Mouse (Mus musculus) left cerebral cortex, postnatal 4 days (tissue): ENCODE measurements around the gene Nxph4. TPM values are rescaled to one million over a fixed set of nuclear protein-coding genes. Genes with fewer than 3 reads are reported as not detected.

Experiments used
- DNase-seq: peaks from one replicate; pipeline ENCODE4 v3.0.0-alpha.2; 2022
- intact Hi-C: fragments of 180-260 bp; cut with DNase I; formaldehyde crosslinking; loops from one replicate; pipeline ENCODE4 v1.15.1; 2025
- total RNA-seq, 2 experiments: library from RNA; stranded (reverse); gene quantifications; 2 replicates each; pipeline ENCODE4 v1.2.3; 2021

Gene Nxph4
- total RNA-seq, 2 experiments from 2014 or later, result 12.9 to 14.4 TPM

DNA sequence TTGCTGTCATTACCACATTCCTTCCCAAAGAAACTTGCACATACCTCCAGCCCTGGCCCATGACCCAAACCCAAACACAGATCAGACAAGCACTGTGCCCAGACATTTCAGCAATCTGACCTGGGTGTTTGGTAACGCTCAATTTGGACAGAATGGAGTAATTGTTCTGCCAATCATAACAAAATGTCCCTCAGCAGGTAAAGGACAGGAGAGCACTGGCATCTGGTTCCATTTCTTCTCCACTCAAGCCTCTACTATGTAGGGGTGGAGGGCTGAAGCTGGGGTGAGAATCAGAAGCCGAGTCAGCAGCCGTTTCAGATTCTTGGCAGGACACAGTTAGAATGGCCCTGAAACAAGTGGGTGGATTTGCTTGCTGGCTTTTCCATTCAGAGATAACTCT is 42.2 kb downstream of the Nxph4 start:
- intact Hi-C loops, result no loop called here
- DNase-seq, result no peak

DNA sequence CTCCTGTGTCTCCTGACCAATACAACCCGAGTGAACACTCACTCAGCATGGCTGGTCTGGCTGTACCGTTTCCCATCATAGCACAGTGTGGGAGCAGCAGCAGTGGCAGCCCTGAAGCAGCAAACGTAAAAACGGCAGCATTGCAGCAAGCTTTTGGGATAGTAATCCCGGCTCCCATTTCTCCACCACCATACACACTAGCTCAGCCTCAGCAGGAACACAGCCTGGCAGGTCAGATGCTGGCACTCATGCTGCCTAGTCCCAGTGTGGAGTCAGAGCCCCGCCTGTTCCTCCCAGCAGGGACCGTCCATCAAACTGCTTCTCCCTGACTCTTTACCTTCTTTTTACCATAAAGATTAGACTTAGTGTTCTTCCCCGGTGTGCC is 43.2 kb downstream of the Nxph4 start:
- DNase-seq, result no peak
- intact Hi-C loops, result no loop called here

DNA sequence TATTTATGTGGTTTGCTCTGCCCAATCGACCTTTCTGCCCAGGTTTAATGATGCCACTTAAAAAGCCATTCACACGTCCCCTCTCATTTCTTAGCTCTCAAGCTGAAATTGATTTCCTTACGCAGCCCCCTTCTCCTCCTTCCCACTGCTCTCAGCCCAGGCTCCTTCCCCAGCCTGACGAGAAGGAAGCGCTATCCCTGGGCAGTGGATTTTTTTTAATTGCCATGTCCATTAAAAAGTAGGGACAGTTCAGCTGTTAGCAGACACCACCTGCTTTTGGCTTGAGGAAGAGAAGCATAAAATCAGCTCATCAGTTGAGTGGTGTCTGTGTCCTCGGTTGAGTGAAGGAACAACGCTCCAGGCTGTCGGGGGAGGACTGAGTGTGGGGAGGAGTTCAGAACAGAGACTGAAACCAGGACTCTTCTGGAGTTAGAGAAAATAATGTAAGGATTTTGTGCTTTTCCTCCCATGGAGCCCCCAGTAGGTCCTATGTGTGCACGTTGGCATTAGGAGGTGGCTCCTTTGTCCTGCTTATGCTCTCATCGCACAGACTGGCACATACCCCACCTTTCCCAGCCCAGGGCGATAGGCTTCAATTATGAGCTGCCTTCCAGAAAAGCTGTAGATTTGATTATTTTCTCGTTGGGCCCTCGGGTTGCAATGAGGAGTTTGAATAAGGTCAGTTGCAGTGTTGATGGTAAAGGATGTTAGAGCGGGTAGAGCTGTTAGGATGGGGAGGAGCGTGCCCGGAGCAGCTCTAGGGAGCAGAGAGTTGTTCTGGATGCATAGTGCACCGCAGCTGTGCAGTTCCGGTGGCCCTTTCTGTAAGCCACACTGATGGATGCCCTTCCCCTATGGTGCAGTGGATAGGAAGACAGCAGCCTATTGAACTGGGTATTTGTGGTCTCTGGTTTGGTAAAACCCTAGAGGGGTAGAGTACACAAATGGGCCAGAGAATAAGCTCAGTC is 43.9 kb downstream of the Nxph4 start:
- intact Hi-C loops, result no loop called here
- no peak for DNase-seq

DNA sequence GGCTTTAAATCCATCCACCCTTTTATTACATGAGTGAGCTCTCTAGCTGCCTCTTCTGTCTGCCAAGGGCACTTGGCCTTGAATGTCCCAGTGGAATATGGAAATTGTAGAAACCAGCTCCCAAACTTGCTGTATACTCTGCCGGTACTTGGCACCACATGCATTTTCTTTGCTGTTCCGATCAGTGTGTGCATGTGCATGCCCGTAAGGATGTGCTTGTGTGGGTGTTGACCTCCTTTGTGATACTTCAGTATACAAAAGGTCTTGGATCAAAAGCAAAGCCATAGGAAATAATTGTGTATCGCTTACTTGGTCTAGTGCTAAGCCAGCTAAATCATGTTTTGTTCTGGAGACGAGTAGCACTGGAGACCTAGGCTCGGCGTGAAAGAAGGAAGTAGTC is 45.5 kb downstream of the Nxph4 start:
- DNase-seq, result no peak
- intact Hi-C loops, result no loop called here

DNA sequence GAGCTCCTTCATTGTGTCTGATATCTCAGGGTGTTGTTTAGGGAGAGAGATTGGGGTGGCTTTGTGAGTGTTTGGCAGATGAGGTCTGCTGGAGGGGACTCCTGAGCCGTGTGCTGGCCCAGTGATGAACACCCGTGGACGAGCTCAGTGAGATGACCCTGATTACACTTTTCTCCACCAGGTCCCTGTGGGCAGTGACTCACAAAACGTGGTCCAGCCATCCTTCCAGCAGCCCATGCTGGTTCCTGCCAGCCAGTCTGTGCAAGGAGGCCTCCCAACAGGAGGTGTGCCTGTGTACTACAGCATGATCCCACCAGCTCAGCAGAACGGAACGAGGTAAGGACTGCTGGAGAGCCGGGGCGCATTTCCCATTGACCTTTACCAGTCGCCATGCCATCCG is 49.1 kb downstream of the Nxph4 start:
- intact Hi-C loops, result no loop called here
- DNase-seq, result no peak

DNA sequence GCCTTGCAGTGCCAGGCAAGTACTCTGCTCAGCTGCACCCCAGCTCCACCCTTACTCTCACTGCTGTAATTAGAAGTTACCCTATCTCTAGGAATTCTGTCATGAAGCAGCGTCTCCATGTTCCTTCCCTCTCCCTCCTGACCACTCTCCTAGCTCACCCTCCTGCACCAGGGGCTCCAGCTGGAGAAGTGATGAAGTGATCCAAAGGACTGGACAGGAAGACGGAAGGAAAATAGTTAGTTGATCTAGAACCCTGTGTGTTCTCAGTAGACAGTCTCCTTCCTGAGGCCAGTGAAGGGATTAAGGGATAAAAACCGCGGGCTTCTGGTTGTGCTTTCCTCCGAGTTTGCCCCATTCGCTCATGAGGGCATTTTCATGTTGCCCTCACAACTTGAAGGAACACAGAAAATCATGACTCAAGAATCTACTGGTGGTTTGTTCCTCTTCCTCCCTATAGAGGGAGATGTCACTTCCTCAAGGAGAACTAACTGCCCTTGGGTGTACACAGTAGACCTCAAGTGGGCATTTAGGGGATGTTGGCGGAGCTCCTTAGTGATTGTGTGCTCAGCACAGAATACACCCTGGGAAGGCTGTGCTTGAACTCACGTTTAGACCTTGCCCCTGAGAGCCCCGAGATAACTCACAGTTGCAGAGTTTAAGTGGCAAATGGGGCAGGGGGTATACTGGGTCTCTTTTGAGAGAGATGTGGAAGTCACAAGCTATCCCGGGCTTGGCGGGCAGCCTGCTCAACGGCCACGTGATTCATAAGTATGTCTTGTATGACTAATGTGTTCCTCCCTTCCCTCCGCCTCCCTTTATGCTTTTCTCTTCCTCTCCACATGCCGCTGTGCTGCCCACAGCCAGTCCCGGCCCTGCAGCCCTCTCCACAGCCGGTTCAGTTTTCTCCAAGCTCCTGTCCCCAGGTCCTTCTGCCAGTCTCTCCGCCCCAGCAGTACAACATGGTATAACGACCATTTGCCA is 53.2 kb downstream of the Nxph4 start:
- peak; percentile 36 for DNase-seq
- intact Hi-C loops, result no loop called here

DNA sequence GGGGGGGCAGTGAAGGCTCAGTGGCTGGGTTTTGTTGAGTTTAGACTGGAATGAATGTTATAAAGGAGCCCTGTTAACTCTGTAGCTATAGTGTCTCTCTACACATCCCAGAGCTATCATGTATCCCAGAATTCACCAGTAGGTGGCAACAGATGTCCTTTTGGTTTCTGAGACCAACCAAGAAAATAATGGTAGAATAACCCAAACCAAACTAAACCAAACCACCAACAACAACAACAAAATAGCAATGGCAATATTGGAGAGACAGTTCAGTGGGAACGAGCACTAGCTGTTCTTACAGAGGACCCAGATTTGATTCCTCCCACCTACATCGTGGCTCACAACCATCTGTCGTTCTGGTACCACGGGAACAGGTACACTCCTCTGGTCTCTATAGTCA is 55.2 kb downstream of the Nxph4 start:
- intact Hi-C loops, result no loop called here

DNA sequence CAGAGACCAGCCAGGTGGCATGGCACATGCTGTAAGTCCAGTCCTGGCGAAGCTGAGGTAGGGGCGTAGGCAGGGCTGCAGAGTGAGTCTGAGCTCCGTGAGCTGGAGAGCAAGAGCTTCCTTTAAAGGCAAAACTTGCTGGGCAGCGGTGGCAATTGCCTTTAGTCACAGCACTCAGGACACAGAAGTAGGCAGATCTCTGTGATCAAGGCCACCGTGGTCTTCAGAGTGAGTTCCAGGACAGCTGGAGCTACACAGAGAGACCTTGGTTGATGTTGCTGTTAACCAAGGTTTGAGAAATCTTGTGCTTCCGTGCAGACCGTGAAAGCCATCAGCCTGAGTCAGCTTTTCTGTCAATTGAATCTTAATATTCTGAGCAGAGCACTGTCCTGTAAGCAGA is 57.1 kb downstream of the Nxph4 start:
- intact Hi-C loops, result no loop called here
- DNase-seq, result no peak

More for the DNA sequence above, 55.2 kb downstream of the Nxph4 start:
- no peak for DNase-seq

DNA sequence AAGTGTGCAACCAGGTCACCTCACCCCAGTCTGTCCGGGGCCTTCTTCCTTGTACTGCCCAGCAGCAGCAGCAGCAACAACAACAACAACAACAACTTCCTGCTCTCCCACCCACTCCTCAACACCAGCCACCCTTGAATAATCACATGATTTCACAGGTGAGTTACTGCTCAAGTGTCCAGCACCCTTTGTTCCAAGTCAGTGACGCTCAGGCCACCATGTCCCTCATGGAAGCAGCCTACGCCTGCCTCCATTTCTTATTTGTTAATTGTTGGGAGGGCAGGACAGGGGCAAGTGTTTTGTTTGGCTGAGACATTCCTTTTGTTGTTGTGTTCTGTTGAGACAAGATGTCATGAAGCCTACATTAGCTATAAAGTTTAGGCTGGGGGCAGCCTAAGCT is 57.8 kb downstream of the Nxph4 start:
- intact Hi-C loops, result no loop called here
- DNase-seq, result no peak

Other genes starting within 250 kb of the Nxph4 start
- 10 to 100 TPM; 47.7 to 51.5 TPM for gene Mbd6, start 245.5 kb downstream of the Nxph4 start, total RNA-seq
- 10 to 100 TPM; 65.3 to 65.5 TPM for gene Mars, start 222.8 kb downstream of the Nxph4 start, total RNA-seq
- 1 to 10 TPM in 1 of 2 experiments, under 1 TPM in 1; 0.56 to 1.1 TPM for gene Arhgap9, start 212.6 kb downstream of the Nxph4 start, total RNA-seq
- 1 to 10 TPM; 2.8 to 4.1 TPM for gene Gli1, start 192.6 kb downstream of the Nxph4 start, total RNA-seq
- not detected for gene Inhbe, start 180.1 kb downstream of the Nxph4 start, total RNA-seq
- not detected for gene Inhbc, start 164.1 kb downstream of the Nxph4 start, total RNA-seq
- 100 to 1,000 TPM; 158 to 165 TPM for gene R3hdm2, start 154.2 kb downstream of the Nxph4 start, total RNA-seq
- 1 to 10 TPM; 5.1 to 5.2 TPM for gene Stac3, start 32.9 kb downstream of the Nxph4 start, total RNA-seq
- gene Ndufa4l2, start 19.6 kb downstream of the Nxph4 start, total RNA-seq, result 1 to 10 TPM; 4.9 to 7.5 TPM
- 10 to 100 TPM; 39.7 to 39.9 TPM for gene Shmt2, start 12.1 kb downstream of the Nxph4 start, total RNA-seq
- 100 to 1,000 TPM; 286 to 296 TPM for gene Lrp1, start 86.6 kb upstream of the Nxph4 start, total RNA-seq
- 1 to 10 TPM; 6.0 to 6.1 TPM for gene Stat6, start 108.4 kb upstream of the Nxph4 start, total RNA-seq
- gene Nemp1, start 132.3 kb upstream of the Nxph4 start, total RNA-seq, result 1 to 10 TPM; 4.8 to 5.6 TPM
- 10 to 100 TPM; 21.5 to 21.9 TPM for gene Nab2, start 134.0 kb upstream of the Nxph4 start, total RNA-seq
- under 1 TPM; 0.46 to 0.82 TPM for gene Myo1a, start 170.6 kb upstream of the Nxph4 start, total RNA-seq
- gene Tac2, start 189.9 kb upstream of the Nxph4 start, total RNA-seq, result 1 to 10 TPM; 2.8 to 4.3 TPM
- gene Zbtb39, start 205.0 kb upstream of the Nxph4 start, total RNA-seq, result 10 to 100 TPM; 14.5 to 15.1 TPM
- gene Gpr182, start 217.2 kb upstream of the Nxph4 start, total RNA-seq, result 1 to 10 TPM; 1.1 to 1.4 TPM
- gene Rdh1, start 225.2 kb upstream of the Nxph4 start, total RNA-seq, result under 1 TPM; 0.22 TPM
- not detected for gene Rdh16f1, start 225.2 kb upstream of the Nxph4 start, total RNA-seq
- gene Rdh9, start 241.8 kb upstream of the Nxph4 start, total RNA-seq, result under 1 TPM; 0.60 to 0.72 TPM